Mouse (Mus musculus) small intestine, adult 2 months (tissue): ENCODE data around the gene Tcaim. TPM values are rescaled to one million over a fixed set of nuclear protein-coding genes. Genes with fewer than 3 reads are reported as not detected.
"Not testable (repeated sequence)": the region's sequence is repeated elsewhere in the genome, so short reads cannot be mapped to it uniquely, and the experiment has no call there.

ENCODE experiments used
- H3K27ac ChIP-seq: fragments of 200-500 bp; 2 replicates; pipeline ENCODE4 v1.5.1; 2012; ENCODE audit warnings: low read depth, low read length, control low read depth, inconsistent platforms; ENCODE audit not compliant: insufficient read depth
- H3K27me3 ChIP-seq: fragments of 200-500 bp; 2 replicates; pipeline ENCODE4 v1.6.1; 2012; ENCODE audit warnings: mild to moderate bottlenecking, moderate library complexity, low read length, inconsistent platforms; ENCODE audit not compliant: control insufficient read depth, insufficient read depth
- H3K36me3 ChIP-seq: fragments of 200-500 bp; 2 replicates; pipeline ENCODE4 v1.6.1; 2012; ENCODE audit warnings: mild to moderate bottlenecking, low read length, control low read depth, inconsistent platforms; ENCODE audit not compliant: control insufficient read depth, insufficient read depth
- H3K4me1 ChIP-seq: fragments of 200-500 bp; 2 replicates; pipeline ENCODE4 v1.6.1; 2012; ENCODE audit warnings: low read length, inconsistent platforms, mixed read lengths; ENCODE audit not compliant: control insufficient read depth, insufficient read depth, insufficient read length
- H3K4me3 ChIP-seq: fragments of 200-500 bp; 2 replicates; pipeline ENCODE4 v1.5.1; 2012; ENCODE audit warnings: low read depth, mild to moderate bottlenecking, control low read depth, inconsistent platforms, low read length, moderate library complexity
- CTCF ChIP-seq: fragments of 200-500 bp; IDR thresholded peaks from 2 replicates; pipeline ENCODE4 v1.5.1; 2012; ENCODE audit warnings: low read depth, mild to moderate bottlenecking, control low read depth, inconsistent platforms, low read length, moderate library complexity, mixed read lengths; ENCODE audit not compliant: insufficient replicate concordance, insufficient read length; ENCODE audit errors: extremely low read depth
- POLR2A ChIP-seq: fragments of 200-500 bp; IDR thresholded peaks from 2 replicates; pipeline ENCODE4 v1.6.1; 2012; ENCODE audit warnings: low read depth, mild to moderate bottlenecking, control low read depth, inconsistent platforms, low read length, moderate library complexity
- WGBS: fragments of 180-500 bp; shearing (Covaris S2); methylation state at CpG from one replicate; pipeline ENCODE4 v1.1.7; 2018; 5-methylcytosine and 5-hydroxymethylcytosine counted together
- polyA plus RNA-seq: library from polyadenylated mRNA; depleted of rRNA; stranded (reverse); fragments of >200 nt; gene quantifications from 2 replicates; pipeline ENCODE4 v1.2.3, GENCODE M21; 2012

Tcaim gene
- polyA plus RNA-seq, 1 experiment = 0.79 TPM

GRCm38 (mm10) chr9:122854526-122854925 lies 49.2 kb downstream of the Tcaim start:
- H3K27me3 ChIP-seq = no peaks in the 10 kb centered on the region
- 92% methylated on average over 7 of the region's 7 CpGs for WGBS
- TF ChIP-seq CTCF (no peak), POLR2A (no peak)

GRCm38 (mm10) chr9:122855141-122855540 lies 49.8 kb downstream of the Tcaim start:
- H3K36me3 ChIP-seq = peaks cover 86% of the 10 kb centered on the region
- H3K27me3 ChIP-seq, H3K4me3 ChIP-seq, H3K27ac ChIP-seq, H3K4me1 ChIP-seq: not testable (repeated sequence)
- 76% methylated on average over 3 of the region's 7 CpGs for WGBS

More at GRCm38 (mm10) chr9:122854526-122854925, 49.2 kb downstream of the Tcaim start:
- Histone ChIP-seq H3K36me3 (peaks cover 81% of the 10 kb centered on the region), H3K4me3 (no peak overlapping the region), H3K27ac (no peak overlapping the region), H3K4me1 (no peaks in the 10 kb centered on the region)

GRCm38 (mm10) chr9:122855617-122856016 lies 50.3 kb downstream of the Tcaim start:
- TF ChIP-seq CTCF = no peak
- TF ChIP-seq POLR2A = no peak
- Histone ChIP-seq H3K27me3 (no peaks in the 10 kb centered on the region), H3K4me1 (no peaks in the 10 kb centered on the region), H3K36me3 (peaks cover 88% of the 10 kb centered on the region), H3K27ac (no peak overlapping the region), H3K4me3 (no peak overlapping the region)
- WGBS = 97% methylated on average over 4 of the region's 4 CpGs

GRCm38 (mm10) chr9:122856716-122857115 lies 51.4 kb downstream of the Tcaim start:
- no peak overlapping the region for H3K4me3 ChIP-seq
- no peaks in the 10 kb centered on the region for H3K4me1 ChIP-seq
- H3K27me3 ChIP-seq = no peaks in the 10 kb centered on the region
- WGBS = 97% methylated on average over 3 of the region's 3 CpGs
- H3K36me3 ChIP-seq = peaks cover 89% of the 10 kb centered on the region
- H3K27ac ChIP-seq = no peak overlapping the region
- TF ChIP-seq CTCF (no peak), POLR2A (no peak)

GRCm38 (mm10) chr9:122860752-122861151 lies 55.4 kb downstream of the Tcaim start:
- TF ChIP-seq POLR2A (no peak), CTCF (no peak)
- no peaks in the 10 kb centered on the region for H3K27me3 ChIP-seq
- H3K4me3 ChIP-seq = no peak overlapping the region
- no peak overlapping the region for H3K27ac ChIP-seq
- peaks cover 58% of the 10 kb centered on the region for H3K36me3 ChIP-seq
- peaks cover 2% of the 10 kb centered on the region; the same call in 1 of the 2 replicates for H3K4me1 ChIP-seq

- H3K27ac ChIP-seq = no peak overlapping the region
- peaks cover 2% of the 10 kb centered on the region; the same call in 1 of the 2 replicates for H3K4me1 ChIP-seq
- TF ChIP-seq POLR2A (no peak), CTCF (no peak)
- WGBS = 37% methylated on average over 2 of the region's 2 CpGs
- peaks cover 31% of the 10 kb centered on the region for H3K36me3 ChIP-seq
- H3K27me3 ChIP-seq = no peaks in the 10 kb centered on the region
- no peak overlapping the region for H3K4me3 ChIP-seq
These were observed 58.4 kb downstream of the Tcaim start for GRCm38 (mm10) chr9:122863731-122864130.

GRCm38 (mm10) chr9:122864848-122865247 lies 59.5 kb downstream of the Tcaim start:
- no peak overlapping the region for H3K4me3 ChIP-seq
- no peak overlapping the region for H3K27ac ChIP-seq
- 30% methylated on average over 3 of the region's 3 CpGs for WGBS
- no peaks in the 10 kb centered on the region for H3K27me3 ChIP-seq
- peaks cover 2% of the 10 kb centered on the region; the same call in 1 of the 2 replicates for H3K4me1 ChIP-seq
- TF ChIP-seq CTCF (no peak), POLR2A (no peak)
- peaks cover 22% of the 10 kb centered on the region for H3K36me3 ChIP-seq
